Mouse (Mus musculus): ENCODE results near the gene Ankrd28. TPM values are rescaled to one million over a fixed set of nuclear protein-coding genes. Genes with fewer than 3 reads are reported as not detected.
"Not testable (repeated sequence)": the region's sequence is repeated elsewhere in the genome, so short reads cannot be mapped to it uniquely, and the experiment has no call there.

Gene Ankrd28
- 10 to 100 TPM; 61.3 to 65.9 (median 64.2) TPM for total RNA-seq (2022)

- DNase-seq (ENCODE audit: low spot score in 2 of 2), result peak; percentile 74 to 94
Measured at GRCm38 (mm10) chr14:31830571-31831369, at the start of gene Ankrd28. TSS of gene Ankrd28 (minus strand) at chr14:31830651.

DNA sequence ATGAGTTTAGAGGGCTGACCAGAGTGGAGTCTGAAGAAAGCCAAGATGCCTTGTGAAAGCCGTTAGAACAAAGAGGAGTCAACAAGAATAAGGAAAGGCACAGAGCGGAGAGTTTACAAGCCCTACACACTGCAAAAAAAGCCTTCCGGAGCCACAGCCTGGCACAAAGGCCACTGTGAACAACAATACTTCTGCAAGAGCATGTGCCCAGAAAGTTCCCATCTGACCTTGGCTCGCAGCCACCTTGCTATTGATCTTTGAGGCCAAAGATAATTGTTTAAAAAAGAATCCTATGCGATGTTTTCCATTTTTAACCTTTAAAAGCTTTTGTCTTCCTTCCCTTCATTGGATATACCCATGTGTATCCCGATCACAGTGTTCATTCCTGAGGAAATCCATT, 49.0 kb upstream of the Ankrd28 start:
- no peak for DNase-seq (ENCODE audit: low spot score in 2 of 2)

DNA sequence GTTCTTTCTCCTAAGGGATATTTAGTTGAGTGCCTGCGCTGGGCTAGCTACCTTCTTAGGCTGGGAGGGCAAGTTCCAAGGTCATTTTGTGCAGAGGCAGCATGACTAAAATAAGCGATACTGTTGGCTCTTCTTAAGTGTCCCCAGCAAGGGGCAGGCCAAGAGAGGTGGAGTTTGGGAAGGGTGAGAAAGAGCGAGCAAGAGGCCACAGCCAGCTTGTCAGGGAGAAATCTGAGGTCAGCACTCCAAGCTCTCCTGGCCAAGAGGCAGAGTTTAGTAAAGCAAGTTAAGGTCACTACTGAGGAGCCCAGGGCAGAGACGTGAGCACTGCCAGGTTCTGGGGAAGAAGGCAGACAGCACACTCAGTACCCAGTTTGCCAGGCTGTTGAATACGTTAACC, 41.7 kb upstream of the Ankrd28 start:
- no peak for DNase-seq (ENCODE audit: low spot score in 2 of 2)

DNA sequence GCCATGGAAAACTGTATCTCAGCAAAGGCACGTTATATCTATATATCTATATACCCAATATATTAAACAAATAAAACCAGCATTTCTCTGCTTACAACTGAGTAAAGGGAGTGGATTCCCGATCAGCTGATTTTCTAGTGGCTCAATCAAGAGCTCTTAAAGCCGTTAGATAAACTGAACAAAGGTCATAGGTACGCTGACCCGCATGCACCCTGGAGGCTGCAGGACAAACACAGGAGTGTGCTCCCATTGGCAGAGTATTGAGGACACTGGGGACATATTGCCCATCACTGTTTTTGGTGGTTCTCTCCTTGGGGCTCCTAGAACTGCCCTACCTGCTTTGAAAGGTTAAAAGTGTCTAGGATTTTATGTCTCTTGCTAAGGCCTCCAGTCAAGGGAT, 40.0 kb upstream of the Ankrd28 start:
- DNase-seq (ENCODE audit: low spot score in 2 of 2), result no peak

DNA sequence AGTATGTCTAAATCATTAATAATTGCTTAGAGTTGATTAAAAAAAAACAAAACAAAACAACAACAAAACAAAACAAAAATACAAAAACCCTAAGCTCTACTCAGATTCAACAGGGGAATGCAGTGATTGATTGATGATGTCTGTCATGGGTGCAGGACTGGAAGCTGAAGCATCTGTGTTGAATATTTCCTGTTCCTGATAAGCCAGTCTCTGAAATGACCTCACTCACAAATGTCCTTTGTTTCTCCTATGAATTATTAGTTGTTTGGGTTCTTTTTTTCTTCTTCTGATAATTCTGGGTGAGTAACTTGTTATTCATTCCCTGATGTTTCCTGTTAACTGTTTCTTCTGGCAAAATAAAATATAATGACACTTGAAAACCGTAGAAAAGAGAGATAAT, 38.1 kb upstream of the Ankrd28 start:
- DNase-seq (ENCODE audit: low spot score in 2 of 2), result no peak

DNA sequence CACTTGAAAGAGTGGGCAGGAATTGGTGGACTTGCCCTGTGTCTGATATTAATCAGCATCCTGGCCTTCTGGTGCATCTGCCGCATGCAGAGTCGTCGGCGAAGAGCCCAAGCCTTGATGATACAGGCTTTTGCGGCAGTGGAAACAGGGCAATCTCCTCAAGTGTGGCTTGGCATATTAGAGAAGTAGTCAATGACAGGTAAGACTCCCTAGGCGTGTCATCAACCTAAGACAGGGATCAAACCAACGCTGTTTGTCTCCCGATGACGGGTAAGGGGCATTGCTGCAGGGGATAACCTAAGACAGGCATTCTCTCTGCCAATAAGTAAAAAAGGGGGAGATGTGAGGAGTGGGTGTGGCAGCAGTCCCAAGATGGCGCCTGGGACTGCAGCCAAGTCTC, 35.9 kb upstream of the Ankrd28 start:
- DNase-seq (ENCODE audit: low spot score in 2 of 2), result not testable (repeated sequence)

DNA sequence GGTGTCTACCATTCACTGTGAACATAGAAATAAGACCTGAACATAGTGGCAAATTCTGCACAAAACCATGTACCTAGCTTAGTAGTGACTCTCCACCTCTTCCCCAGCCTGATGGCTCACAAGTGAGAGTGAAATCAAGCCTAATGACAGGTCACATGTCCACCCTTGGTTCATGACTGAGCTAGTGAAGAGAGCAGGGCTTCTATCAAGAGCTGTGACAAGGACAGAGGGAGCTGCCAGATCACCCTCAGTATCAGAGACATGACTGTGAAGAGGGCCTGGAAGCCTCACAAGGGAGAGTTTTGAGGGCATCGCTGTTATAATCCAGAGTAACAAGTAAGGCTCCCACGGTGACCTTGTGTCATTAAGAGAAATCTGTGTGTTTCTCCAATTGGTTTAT, 28.2 kb upstream of the Ankrd28 start:
- no peak for DNase-seq (ENCODE audit: low spot score in 2 of 2)

GRCm38 (mm10) chr14:31857096-31857975, 26.9 kb upstream of the Ankrd28 start:
- DNase-seq (ENCODE audit: low spot score in 2 of 2), result peak in 1 of 2 experiments; percentile 82

- peak; percentile 42 to 53 for DNase-seq (ENCODE audit: low spot score in 2 of 2)
Measured at GRCm38 (mm10) chr14:31856007-31856406, 25.6 kb upstream of the Ankrd28 start.

- peak in 1 of 2 experiments; percentile 28 for DNase-seq (ENCODE audit: low spot score in 2 of 2)
Measured at GRCm38 (mm10) chr14:31854667-31855066, 24.2 kb upstream of the Ankrd28 start.

DNA sequence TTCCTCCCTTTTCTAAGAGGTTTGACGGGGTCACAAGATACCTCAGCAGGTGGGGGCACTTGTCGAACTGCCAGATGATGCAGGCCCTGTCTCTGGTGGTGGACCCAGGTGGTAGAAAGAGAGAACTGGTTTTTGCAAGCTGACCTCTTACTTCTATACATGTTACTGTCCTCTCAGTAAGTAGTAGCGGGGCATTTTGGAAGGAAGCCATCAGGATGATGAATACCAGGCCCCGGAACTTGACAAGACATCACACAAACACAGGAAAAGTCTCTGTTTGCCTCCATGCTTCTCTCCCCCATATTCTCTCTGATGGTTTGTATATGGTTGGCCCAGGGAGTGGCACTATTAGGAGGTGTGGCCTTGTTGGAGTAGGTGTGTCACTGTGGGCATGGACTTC, 13.1 kb upstream of the Ankrd28 start:
- DNase-seq (ENCODE audit: low spot score in 2 of 2), result no peak

DNA sequence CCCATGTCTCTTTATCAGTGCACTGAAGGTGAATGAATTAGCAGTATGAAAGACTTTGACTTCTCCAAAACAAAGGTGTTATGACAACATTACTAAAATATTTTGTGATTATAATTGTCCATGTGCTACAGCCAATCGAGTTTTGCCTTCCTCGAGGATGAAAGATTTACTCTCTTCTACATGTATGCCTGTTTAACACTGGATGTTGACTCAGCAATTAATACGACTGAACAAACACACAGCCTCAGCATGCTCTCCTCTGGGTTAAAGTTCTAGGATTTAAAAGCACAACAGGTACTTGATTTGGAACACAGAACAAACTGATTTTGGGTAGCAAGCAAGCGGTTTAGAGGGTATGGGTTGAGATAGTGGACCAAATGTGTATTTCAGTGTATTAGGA, 1.6 kb upstream of the Ankrd28 start:
- no peak for DNase-seq (ENCODE audit: low spot score in 2 of 2)

GRCm38 (mm10) chr14:31831370-31831712, 890 bp upstream of the Ankrd28 start:
- DNase-seq (ENCODE audit: low spot score in 2 of 2), result peak; percentile 36 to 71

DNA sequence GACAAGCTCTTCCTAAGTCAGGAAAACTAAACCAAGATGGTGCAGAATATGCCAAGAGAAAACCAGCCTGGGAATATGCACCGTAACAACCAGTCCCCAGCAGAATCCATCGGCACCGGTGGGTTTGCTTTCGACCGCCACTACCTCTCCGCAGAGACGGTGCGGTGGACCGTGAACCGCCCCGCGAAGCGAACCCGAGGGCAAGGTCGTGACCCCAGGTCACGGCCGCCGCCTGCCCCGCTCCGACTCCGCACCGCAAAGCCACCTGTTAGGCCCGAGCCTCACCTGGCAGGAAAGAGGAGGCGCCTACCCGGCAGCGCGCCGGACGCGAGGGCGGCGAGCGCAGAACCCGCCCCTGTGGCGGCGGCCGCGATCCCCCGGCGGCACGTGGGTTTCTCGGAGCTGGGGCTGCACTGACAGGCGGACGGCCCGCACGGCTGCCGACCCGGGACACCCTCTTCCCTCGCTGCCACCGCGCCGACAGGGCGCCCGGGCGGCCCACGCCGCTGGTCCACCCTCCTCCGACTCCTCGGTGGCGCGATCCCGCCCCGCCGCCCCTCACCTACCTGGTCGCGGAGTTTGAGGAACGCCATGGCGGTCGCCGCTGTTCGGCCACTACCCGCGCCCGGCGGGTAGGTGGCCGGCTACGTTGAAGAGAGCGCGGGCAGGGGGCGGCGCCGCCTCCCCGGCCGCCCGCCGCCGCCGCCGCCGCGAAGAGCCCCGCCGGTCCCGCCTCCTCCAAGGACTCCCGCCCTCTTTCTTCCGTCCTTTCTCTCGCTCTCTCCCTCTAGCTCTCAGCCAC, 489 bp downstream of the Ankrd28 start:
- peak; percentile 37 to 48 for DNase-seq (ENCODE audit: low spot score in 2 of 2)

DNA sequence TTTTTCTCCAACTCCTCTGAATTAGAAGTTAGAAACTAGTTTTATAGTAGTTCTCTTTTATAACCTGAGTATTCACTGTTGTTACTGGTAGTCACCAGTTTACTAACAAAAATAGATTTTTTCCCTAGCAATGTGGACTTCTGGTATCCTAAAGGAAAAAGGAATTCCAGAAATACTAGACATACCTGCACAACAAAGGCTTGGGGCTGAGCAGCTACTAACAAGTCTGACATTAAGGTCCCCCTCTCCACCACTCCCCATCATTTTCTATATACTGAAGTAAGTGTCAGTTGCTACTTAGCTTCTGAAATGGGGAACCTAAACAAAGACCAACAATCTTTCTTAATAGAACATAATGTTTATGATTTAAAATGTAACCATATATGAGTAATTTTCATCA, 3.2 kb downstream of the Ankrd28 start:
- no peak for DNase-seq (ENCODE audit: low spot score in 2 of 2)

- DNase-seq (ENCODE audit: low spot score in 2 of 2), result no peak
Measured at GRCm38 (mm10) chr14:31809942-31810341, 20.5 kb downstream of the Ankrd28 start.

DNA sequence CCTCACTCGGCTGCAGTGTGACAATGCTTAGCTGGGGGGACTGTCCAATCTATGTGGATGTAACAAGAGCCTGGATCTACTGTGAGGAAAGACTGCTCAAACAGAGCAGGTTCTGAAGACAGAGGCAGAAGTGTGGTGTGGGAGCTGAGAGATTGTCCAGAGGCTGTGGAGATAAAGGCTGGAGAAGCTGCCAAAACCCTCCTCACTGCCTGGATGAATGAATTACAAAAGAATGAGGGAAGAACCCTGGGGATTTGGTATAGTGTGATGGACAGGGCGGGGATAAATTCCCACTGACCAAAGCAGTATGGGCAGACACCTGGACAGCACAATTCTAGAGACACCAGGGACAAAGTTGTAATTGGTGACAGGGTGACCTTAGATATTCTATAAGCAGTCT, 26.7 kb downstream of the Ankrd28 start:
- no peak for DNase-seq (ENCODE audit: low spot score in 2 of 2)

- no peak for DNase-seq (ENCODE audit: low spot score in 2 of 2)
Measured at GRCm38 (mm10) chr14:31800976-31801375, 29.5 kb downstream of the Ankrd28 start.

- no peak for DNase-seq (ENCODE audit: low spot score in 2 of 2)
Measured at GRCm38 (mm10) chr14:31800446-31800845, 30.0 kb downstream of the Ankrd28 start.

DNA sequence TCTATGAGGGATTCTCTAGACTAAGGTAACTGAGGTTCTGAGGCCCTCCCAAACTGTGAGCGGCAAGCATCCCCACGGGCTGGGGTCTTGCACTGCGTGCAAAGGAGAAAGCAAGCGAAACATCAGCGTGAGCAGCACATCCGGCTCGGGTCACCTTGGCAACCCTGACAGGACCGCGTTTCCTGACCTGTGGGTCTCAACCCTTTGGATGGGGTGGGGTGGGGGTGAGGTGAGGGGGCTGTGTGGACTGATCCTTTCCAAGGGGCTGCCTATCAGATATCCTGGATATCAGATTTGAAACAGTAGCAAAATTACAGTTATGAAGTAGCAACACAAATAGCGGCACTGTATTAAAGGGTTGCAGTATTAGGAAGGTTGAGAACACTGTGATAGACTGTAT, 31.5 kb downstream of the Ankrd28 start:
- no peak for DNase-seq (ENCODE audit: low spot score in 2 of 2)

DNA sequence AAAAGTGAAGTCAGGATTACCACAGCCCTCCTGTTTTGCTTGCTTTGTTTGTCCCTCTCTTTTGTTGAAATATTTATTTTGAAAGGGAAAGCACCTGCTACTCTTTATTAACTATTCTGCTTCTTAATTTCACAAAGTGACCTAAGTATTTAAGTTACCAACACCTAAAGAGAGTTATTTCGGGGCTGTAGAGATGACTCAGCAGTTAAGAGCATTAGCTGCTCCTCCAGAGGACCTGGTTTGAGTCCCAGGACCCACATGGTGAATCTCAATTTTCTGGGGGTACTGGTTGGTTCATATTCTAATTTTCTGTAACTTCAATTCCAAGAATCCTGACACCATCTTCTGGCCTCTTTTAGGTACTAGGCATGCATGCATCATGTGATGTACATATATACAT, 34.9 kb downstream of the Ankrd28 start:
- no peak for DNase-seq (ENCODE audit: low spot score in 2 of 2)

DNA sequence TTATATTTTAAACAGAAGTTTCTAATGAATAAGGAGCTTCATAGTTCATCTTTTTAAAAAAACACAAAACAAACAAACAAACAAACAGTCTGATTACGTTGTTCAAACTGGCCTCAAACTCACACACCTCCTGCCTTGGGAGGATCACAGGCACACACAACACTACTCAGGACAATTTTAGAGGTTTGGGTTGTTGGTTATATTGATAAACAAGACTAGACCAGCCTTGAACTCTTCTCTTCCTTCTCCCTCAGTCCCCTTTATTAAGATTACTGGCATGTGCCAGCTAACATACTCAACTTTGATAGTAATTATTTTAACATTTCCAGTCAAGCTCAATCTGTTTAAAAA, 35.7 kb downstream of the Ankrd28 start:
- no peak for DNase-seq (ENCODE audit: low spot score in 2 of 2)
